Mouse (Mus musculus): ENCODE data around the gene Idua.

Idua gene

DNA sequence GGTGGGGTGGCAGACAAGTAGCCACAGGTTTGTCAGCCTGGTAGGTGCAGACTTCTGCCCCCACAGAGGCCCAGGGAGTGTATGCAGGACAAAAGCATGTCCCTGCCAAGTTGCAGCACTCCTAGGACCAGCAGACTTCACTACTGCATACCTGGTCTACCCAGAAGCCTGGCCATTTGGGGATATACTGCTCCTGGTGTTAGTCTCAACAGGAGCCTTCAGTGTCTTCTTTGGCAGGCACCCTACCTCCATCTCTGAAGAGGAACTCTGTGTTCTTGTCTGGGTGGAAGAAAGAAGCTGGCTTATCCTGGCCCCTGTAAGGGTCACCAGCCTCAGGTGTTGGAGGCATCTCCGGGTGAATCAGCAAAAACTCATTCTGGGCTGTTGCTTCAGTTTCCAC, 55.8 kb downstream of the Idua start:
- ChIA-PET CTCF (interaction anchor here in 2 of 4 experiments (1.5 to 1.7 kb wide), 2 partner anchors 11 kb away, joined by 4 read pairs; no protein-coding TSS in a partner anchor), POLR2A (interaction anchor here in 1 of 4 experiments (1.3 to 1.4 kb wide), 2 partner anchors 16 to 56 kb away, joined by 3 read pairs; partner anchors contain the start of gene Idua)

DNA sequence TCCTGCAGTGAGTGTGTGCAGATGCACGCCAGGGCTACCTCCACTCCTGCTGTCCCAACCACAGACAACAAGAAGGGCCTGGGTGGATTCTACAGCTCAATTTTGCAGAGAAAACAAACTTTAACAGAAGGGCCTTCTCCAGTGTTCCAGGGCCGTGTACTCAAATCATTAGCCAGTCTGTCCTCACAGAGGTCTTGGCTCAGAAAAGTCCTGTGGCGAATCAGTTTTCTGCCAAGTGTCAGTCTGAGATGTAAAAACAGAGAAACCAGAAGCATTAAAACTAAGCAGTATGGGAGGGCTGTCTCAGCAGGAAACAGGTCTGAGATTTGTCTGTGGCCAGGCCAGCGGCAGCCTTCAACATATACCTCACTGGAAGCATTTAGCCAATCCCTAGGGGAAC, 57.9 kb downstream of the Idua start:
- POLR2A ChIA-PET: interaction anchor here in 1 of 4 experiments (1.0 kb wide), 1 partner anchor 9 kb away, joined by 3 read pairs; no protein-coding TSS in a partner anchor
- CTCF ChIA-PET: interaction anchor here in 2 of 4 experiments (0.6 to 1.0 kb wide), 2 partner anchors 9 to 857 kb away, joined by 3 to 5 read pairs; no protein-coding TSS in a partner anchor

DNA sequence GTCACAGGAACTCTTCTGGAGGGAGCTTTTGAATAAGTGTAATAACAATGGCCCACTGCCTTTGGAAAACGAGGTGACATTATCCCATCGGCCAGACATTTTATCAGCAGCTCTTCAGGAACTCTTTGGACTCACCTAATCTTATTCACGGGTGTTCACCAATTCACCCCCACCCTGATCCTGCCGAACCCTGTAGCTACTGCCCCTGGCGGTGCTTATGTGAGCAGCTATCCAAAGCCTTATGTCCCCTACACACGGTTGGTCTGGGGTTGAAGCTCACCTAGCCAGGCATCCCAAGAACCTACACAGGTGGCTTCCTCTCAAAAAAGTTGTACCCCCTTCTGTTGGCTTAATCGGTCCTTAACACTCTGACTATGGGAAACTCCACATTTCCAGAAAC, 59.6 kb downstream of the Idua start:
- CTCF ChIA-PET: interaction anchor here in 3 of 4 experiments (0.6 to 2.2 kb wide), 16 partner anchors 9 to 1758 kb away, joined by 3 to 10 read pairs (median 5); partner anchors contain the start of genes Fgfrl1 (in 2 of the 3) and Dgkq (in 1 of the 3)
- POLR2A ChIA-PET: interaction anchor here in 2 of 4 experiments (0.7 to 2.1 kb wide), 11 partner anchors 9 to 286 kb away, joined by 3 to 7 read pairs (median 4); partner anchors contain the start of genes Atp5k (in 1 of the 2), Dgkq (in 1 of the 2), Fgfrl1 (in 1 of the 2) and Gak (in 1 of the 2)

DNA sequence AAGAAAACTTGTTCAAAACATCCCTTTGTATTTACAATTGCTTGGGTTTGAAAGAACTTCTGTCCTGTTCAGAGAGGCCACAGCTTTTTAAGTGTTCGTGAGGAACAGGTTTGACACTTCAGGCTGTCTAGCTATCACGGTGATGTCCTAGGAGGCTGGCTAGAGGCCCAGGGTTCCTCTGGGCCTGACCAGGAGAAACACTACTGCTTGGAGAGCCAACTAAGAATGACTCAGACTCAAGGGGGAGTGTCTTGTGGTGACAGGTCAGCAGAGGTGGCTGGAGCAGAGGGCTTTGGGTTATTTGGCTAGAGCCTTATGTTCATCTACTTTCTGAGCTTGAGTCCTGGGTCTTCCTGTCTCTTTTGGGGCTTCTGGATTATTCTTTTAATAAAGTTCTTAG, 63.9 kb downstream of the Idua start:
- POLR2A ChIA-PET: no interaction called here

DNA sequence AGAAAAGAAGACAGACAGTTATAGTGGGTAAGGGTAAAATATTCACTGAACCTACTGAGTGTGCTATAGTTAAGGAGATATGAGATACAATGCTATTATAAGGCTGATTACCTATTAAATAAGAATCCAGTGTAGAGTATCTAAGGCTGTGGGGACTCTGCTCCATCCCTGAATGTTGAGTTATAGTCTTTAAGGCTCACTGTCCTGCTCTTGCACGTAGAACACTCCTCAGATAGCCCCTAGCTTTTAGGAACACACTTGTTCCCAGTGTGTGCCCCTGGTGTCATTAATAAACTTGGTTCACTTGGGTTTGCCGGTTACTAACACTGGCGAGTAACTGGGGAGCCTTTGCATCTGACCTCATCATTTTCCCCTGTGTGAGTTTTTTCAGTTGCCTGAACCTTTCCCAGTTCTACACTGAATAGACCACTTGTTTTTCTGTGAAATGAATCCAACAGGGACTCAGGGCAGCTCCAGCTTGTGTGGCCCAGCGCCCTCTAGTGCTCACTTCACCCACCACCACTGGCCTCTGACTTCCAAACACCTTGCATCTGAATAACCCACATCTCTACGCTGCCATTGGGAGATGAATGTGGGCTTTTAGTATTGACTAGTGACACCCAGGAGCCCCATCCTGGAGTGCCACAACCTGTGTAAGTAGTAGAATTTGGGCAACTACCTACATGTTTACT, 66.6 kb downstream of the Idua start:
- CTCF ChIA-PET: interaction anchor here (0.6 to 2.2 kb wide), 31 partner anchors 9 to 542 kb away, joined by 3 to 18 read pairs (median 4); partner anchors contain the start of genes Dgkq (in 3 of the 4), Fgfrl1 (in 3 of the 4), Gak (in 1 of the 4) and Tmem175 (in 1 of the 4)
- POLR2A ChIA-PET: interaction anchor here in 3 of 4 experiments (0.7 to 2.0 kb wide), 7 partner anchors 9 to 661 kb away, joined by 3 to 10 read pairs (median 3); partner anchors contain the start of genes Dgkq (in 2 of the 3), Dr1 (in 1 of the 3) and Mtf2 (in 1 of the 3)

More for the DNA sequence above, 63.9 kb downstream of the Idua start:
- CTCF ChIA-PET: no interaction called here

DNA sequence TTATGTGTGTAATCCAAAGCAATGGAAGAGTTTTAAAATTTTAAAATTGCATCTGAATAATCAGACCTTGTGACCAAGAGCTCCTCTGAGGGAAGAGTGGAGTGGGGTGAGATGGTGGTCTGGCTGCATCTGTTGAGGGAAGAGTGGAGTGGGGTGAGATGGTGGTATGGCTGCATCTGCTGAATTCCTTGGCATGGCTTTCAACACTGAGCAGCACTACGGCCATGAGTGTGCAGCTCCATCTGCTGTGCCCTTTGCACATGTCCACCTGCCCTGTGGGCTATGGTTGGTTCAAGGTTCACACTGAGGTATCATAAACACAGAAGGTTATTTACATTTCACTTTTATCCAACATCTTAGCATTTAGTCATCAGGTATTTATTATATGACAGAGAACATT, 67.3 kb downstream of the Idua start:
- CTCF ChIA-PET: interaction anchor here (0.5 to 2.2 kb wide), 24 partner anchors 8 to 915 kb away, joined by 3 to 18 read pairs (median 4); partner anchors contain the start of genes Dgkq (in 3 of the 4), Fgfrl1 (in 3 of the 4), Gak (in 1 of the 4) and Tmem175 (in 1 of the 4)
- POLR2A ChIA-PET: interaction anchor here in 3 of 4 experiments (0.7 to 2.0 kb wide), 6 partner anchors 10 to 661 kb away, joined by 3 to 10 read pairs (median 4); partner anchors contain the start of genes Dgkq (in 2 of the 3) and Mtf2 (in 1 of the 3)
